Mouse (Mus musculus): ENCODE results near the gene Mcat. TPM values are rescaled to one million over a fixed set of nuclear protein-coding genes. Genes with fewer than 3 reads are reported as not detected.

The Mcat gene
- total RNA-seq (2022), result 10 to 100 TPM; 24.6 to 28.3 (median 26.9) TPM

DNA sequence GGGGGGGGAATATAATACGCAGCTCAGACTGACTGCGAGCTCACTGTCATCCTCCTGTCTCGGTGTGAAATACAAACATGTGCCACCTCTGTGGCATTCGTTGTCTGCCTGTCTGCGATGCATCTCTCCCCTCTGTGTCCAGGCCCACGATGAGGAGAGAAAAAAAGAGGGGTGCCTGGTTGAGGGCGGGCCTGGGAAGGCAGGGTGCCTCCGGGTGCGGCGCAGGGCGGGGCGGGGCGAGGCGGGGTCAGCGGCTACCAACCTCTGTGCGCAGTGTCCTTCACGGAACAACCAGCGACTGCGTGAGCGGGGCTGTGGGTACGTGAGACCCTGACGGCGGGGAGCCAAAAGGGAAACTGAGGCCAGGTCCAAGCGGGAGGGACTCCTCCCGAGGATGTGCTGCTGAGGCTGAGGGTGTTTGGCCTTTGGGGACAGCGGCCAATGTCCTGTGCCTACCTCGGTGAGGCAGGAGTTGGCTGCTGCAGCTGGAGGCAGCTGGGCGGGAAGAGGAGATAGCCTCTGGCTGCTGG lies at the start of gene Mcat, which contains the start of gene Tspo:
Mcat (minus strand) TSS at position 461 of the 530 bp plus-strand sequence.
Tspo (plus strand) TSS at position 266 of the 530 bp plus-strand sequence.
- DNase-seq (ENCODE audit: low spot score in 2 of 2), result no peak

GRCm38 (mm10) chr15:83607115-83607802 lies 43.7 kb upstream of the Mcat start:
- DNase-seq (ENCODE audit: low spot score in 2 of 2), result peak in 1 of 2 experiments; percentile 61

- no peak for DNase-seq (ENCODE audit: low spot score in 2 of 2)
These were observed 43.1 kb upstream of the Mcat start for GRCm38 (mm10) chr15:83606700-83607099.

GRCm38 (mm10) chr15:83606216-83606615 lies 42.6 kb upstream of the Mcat start:
- DNase-seq (ENCODE audit: low spot score in 2 of 2), result no peak

DNA sequence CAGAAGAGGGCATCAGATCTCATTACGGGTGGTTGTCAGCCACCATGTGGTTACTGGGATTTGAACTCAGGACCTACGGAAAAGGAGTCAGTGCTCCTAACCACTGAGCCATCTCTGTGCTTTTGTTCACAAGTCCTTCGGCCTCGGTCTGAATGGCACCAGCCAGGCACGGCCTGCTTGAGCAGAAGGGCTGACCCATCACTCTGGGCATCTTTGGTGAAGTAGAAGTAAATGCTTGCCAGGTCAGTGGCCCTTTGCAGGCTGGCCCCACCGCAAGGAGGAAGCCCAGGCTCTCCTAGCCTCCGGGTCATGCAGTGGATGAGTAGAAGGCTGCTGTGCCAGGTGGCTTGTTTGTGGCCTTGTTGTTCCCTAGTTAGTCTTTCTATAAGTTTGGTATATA lies 39.8 kb upstream of the Mcat start:
- DNase-seq (ENCODE audit: low spot score in 2 of 2), result no peak

DNA sequence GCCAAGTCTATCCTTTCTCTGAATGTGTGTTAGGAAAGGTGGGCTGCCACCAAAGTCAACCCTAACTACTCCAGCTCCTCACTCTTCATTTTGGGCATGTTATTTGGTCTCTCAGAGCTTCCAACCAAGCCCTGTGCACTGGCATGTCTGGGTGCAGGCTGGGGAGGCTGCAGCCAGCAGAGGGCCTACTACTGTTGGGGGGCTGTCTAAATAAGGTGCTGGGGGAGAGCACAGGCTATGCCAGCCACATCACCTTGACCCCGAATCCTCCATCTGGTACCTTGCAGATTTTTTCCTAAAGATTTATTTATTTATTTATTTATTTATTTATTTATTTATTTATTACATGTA lies 39.4 kb upstream of the Mcat start:
- no peak for DNase-seq (ENCODE audit: low spot score in 2 of 2)

DNA sequence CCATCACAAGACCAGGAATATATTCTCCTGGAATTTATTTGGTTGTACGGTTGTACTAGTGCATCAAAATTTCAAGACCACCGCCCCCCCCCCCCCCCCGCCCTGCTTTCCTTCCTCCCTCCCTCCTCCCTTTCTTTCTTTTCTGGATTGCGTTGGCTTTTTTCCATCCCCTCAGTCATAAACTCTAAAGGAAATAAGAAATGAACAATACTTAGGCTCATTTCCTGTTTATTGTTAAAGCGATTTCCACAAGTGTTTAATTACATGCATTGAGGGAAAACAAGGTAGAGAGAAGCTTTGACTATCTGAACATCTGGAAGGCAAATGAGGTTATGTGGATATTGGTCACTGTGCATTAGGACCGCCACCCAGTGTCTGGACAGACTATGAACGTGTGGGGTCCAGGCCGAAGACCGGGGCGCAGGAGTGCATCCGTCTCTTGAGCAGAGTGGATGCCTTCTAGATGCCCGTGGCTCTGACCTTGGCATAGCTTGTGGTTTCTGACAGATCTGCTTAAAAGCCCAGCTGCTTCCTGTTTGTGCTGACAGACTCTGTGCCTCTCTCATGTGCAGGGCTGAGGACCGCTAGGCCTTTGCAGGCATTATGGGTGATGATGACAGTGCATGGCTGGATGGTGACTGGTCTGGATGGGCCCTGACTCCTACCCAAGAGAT lies 38.9 kb upstream of the Mcat start:
- no peak for DNase-seq (ENCODE audit: low spot score in 2 of 2)

- DNase-seq (ENCODE audit: low spot score in 2 of 2), result no peak
These were observed 37.6 kb upstream of the Mcat start for GRCm38 (mm10) chr15:83601185-83601584.

- DNase-seq (ENCODE audit: low spot score in 2 of 2), result no peak
These were observed 33.2 kb upstream of the Mcat start for GRCm38 (mm10) chr15:83596833-83597232.

DNA sequence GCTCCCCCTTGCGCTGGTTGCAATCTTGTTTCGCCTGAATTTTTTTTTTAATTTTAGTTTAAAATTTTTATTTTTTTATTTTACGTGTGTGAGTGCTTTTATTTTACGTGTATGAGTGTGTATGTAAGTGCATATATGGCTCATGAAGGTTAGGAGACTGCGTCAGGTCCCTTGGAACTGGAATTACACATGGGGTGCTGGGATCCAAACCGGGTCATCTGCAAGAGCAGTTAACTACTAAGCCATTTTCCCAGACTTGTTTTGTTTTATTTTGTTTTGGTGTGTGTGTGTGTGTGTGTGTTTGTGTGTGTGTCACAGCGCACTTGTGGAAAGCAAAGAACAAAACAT lies 31.8 kb upstream of the Mcat start:
- no peak for DNase-seq (ENCODE audit: low spot score in 2 of 2)

DNA sequence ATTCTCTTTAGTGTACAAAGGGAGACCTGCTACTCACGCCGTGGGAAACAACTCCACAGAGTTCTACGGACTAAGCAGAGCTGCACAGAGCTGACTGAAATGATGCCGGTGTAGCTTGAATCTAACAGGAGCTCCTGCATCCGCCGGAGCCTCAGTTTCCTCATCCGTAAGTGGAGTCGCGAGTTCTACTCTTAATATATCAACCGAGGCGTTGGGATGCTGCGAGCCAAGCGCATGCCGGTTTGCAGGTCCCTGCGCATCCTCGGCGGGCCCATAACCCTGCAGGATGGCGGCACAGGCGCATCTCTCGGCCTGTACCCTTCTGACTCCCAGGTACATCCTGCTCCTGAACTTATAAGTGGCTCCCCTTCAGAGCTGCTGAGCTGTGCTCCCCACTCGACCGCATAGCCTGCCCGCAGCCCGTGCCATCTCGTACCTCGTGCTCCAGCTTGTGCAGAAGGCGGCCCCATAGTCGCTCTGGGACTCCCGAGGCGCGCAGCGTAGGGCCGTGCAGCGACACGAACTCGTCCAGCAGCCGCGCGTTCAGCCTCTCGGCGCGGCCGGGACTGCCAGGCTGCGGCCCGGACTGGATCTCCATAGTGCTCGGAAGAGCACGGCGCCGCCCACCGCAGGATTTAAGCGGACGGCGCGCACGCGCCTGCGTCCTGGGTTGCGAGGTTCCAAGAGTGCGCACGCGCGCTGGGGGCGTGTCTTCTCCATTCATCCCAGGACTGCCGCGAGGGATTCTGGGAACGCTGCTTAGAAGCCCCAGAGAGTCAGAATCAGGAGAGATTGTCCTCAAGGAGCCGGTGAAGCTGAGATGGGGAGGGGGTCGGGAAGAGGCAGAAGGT lies 31.2 kb upstream of the Mcat start, which contains the start of gene Ttll12:
Ttll12 (minus strand) TSS at position 645 of the 851 bp plus-strand sequence.
- DNase-seq (ENCODE audit: low spot score in 2 of 2), result peak; percentile 89 to 96

DNA sequence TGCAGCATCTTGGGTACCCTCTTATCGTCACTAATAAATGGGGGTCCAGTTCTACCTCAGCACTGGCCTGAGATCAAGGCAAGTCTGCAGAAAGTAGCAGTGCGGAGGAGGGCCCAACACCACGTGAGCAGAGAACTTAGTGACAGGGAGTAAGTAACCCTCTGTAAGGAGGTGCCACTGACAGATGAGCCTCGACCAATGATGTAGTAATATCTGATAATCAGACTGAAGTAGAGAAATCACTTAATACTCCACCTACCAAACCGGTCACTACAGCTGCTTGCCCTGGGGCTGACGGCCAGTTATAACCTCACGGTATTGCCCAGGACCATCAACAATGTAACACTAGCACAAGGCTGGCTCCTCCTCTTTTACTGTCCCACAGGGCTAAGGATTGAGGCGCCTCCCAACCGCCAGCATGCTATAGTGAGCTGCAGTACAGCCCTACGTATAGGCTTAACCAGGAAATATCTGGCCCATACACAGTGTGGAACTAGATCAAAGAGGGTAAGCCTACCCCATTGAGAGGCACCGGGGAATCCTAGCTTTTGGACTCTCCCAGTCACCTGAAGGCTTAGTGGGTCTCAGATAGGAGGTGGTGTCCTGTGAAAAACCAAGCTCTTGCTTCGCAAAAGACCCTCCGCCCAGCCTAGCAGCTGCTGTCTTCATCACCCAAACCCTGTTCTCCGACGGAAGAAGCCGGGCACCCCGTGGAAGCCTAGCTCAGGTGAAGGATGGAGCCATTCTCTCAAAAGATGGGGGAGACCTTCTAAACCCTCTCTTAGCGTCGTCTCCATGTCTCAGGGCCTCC lies 30.3 kb upstream of the Mcat start:
- no peak for DNase-seq (ENCODE audit: low spot score in 2 of 2)

- no peak for DNase-seq (ENCODE audit: low spot score in 2 of 2)
These were observed 29.6 kb upstream of the Mcat start for GRCm38 (mm10) chr15:83593189-83593585.

- DNase-seq (ENCODE audit: low spot score in 2 of 2), result no peak
These were observed 28.9 kb upstream of the Mcat start for GRCm38 (mm10) chr15:83592260-83593188.

GRCm38 (mm10) chr15:83591758-83592157 lies 28.2 kb upstream of the Mcat start:
- no peak for DNase-seq (ENCODE audit: low spot score in 2 of 2)

- DNase-seq (ENCODE audit: low spot score in 2 of 2), result no peak
These were observed 27.3 kb upstream of the Mcat start for GRCm38 (mm10) chr15:83590841-83591240.

DNA sequence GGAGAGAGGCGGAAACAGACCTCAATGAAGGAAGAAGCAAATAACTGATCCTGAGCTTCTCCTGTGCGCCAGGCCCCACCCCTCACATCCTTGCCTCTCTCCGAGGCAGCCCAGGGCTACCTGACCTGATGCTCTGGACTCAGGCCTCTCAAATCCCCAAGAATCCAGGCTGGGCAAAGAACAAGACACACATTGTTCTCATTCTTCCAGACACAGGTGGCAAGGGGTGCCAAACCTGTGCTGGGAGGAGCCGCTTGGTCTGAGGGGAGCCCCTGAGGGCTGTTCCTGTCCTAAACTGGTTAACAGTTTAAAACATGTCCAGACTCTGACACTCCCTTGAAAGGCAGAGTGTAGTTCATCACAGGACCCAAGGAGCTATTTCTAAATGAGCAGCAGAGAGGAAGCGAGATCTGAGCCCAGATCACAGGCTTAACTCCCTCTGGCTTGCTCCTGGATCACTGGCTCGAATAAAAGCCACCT lies 21.2 kb upstream of the Mcat start:
- DNase-seq (ENCODE audit: low spot score in 2 of 2), result no peak

DNA sequence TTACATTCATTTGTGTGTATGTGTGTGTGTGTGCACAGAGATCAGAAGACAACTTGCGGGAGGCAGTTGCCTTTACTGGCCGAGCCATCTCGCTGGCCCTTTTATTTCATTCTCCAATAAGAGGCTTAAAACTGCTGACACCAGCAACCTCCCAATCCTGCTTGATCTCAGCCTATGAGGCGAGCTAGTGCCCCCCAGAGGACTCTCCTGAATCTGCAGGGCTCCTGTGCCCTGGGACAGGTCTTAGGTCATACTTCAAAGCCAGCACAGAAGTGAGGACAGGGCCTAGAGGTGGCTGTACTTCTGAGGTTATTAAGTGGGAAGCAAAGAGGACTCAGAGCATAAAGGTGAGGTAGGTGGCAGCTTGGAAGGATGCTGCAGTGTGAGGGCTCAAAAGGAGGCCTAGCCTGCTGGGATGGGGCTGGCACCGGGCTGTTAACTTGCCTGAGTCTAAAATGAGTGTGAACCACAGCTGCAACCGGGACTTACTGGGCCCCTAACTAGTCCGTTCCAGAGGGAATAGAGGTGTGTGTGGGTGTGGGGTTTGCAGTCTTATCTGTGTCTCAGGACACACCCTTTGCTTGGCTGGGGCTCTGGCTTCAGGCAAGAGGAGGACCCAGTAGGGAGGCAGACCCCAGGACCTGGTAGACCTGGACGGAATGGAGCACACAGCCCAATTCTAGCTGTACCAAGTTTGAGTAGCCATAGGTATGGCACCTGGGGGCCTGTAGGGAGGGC lies 20.0 kb upstream of the Mcat start:
- DNase-seq (ENCODE audit: low spot score in 2 of 2), result no peak

DNA sequence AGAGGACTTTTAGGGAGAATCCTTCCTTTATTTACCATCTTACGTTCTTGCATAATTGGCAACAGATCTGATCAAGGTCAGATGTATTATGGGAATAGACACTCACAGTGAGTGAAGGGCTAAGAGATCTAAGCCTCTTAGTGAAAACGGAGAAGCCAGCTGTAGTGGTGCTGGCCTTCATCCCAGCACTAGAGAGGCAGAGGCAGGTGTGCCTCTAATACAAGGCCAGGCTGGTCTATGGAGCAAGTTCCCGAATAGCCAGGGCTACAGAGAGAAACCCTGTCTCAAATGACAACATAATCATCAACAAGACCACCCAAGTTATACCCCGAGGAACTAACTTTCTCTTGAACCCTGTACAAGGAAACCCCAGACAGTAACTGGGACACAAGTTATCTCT lies 19.3 kb upstream of the Mcat start:
- no peak for DNase-seq (ENCODE audit: low spot score in 2 of 2)

Measured in layer of hippocampus, adult 8-10 months (tissue).